Mouse (Mus musculus): Measurements from ENCODE around the gene Timm17b. TPM values are rescaled to one million over a fixed set of nuclear protein-coding genes. Genes with fewer than 3 reads are reported as not detected.

The Timm17b gene
- polyA plus RNA-seq (2016; fragmentation: Nextera tagmentation; extraction: Ambion mirVana) = 143 and 147 TPM in 2 replicates

GRCm38 (mm10) chrX:7898880-7899874 lies at the start of gene Timm17b, which contains the start of gene Pqbp1:
Gene Timm17b, plus strand, starts transcription at chrX:7899357.
Gene Pqbp1, minus strand, starts transcription at chrX:7899269.
- Histone ChIP-seq H3K27ac (peak within 1 kb of the TSS; percentile 42; the same call in 1 of the 2 replicates), H3K9ac (peak within 1 kb of the TSS; percentile 56), H3K27me3 (replicated peaks) (no peaks in the 10 kb centered on the region), H3K36me3 (peaks cover 10% of the 10 kb centered on the region; the same call in 1 of the 2 replicates), H3K4me3 (peak within 1 kb of the TSS; percentile 55), H3K4me1 (peaks cover 4% of the 10 kb centered on the region; the same call in 1 of the 2 replicates), H3K4me2 (replicated peaks) (peak within 1 kb of the TSS; percentile 64), H3K9me3 (no peaks in the 10 kb centered on the region)
- ATAC-seq (ENCODE audit: low FRiP score, low read depth) = peak; percentile 99
- 15% methylated on average over 62 of the region's 62 CpGs for WGBS

- Histone ChIP-seq H3K4me1 (no peaks in the 10 kb centered on the region), H3K27ac (no peak overlapping the region), H3K27me3 (replicated peaks) (no peaks in the 10 kb centered on the region), H3K9me3 (no peaks in the 10 kb centered on the region), H3K36me3 (no peaks in the 10 kb centered on the region; the same call in 1 of the 2 replicates), H3K9ac (no peak overlapping the region), H3K4me3 (no peak overlapping the region), H3K4me2 (replicated peaks) (no peak overlapping the region)
- WGBS = 59% methylated on average over 2 of the region's 2 CpGs
- no peak for ATAC-seq (ENCODE audit: low FRiP score, low read depth)
These were observed 44.6 kb upstream of the Timm17b start for GRCm38 (mm10) chrX:7854578-7854977.

DNA sequence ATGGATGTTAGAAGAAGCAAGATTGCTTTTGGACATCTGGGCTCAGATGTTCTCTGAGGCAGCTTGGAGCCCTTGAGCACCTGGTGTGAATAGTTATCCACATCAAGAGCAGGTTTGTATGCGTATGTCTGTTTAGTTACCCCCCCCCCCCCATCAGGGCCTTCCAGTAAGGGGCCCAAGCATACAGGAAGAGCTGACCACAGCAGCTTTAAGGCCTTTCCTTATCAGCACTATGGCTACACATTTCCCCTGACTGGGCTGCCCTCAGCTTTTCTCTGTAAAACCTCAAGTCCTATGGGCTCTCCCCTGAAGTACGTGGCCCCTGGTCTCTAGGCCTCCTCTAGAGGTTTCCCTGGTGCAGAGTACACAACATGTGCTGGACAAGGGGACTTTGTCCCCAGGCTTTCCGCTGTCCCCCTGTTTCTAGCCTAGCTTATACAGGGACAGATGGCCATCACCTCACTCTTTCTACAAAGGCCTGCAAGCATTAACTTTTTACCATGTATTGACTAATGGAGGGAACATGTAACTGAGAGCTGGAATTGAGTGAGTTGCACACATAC lies 39.9 kb upstream of the Timm17b start:
- Histone ChIP-seq H3K36me3 (no peaks in the 10 kb centered on the region; the same call in 1 of the 2 replicates), H3K9ac (no peak overlapping the region), H3K9me3 (no peaks in the 10 kb centered on the region), H3K4me3 (no peak overlapping the region), H3K27me3 (replicated peaks) (no peaks in the 10 kb centered on the region), H3K27ac (no peak overlapping the region), H3K4me1 (no peaks in the 10 kb centered on the region), H3K4me2 (replicated peaks) (no peak overlapping the region)
- WGBS = 96% methylated on average over 3 of the region's 3 CpGs
- no peak for ATAC-seq (ENCODE audit: low FRiP score, low read depth)

DNA sequence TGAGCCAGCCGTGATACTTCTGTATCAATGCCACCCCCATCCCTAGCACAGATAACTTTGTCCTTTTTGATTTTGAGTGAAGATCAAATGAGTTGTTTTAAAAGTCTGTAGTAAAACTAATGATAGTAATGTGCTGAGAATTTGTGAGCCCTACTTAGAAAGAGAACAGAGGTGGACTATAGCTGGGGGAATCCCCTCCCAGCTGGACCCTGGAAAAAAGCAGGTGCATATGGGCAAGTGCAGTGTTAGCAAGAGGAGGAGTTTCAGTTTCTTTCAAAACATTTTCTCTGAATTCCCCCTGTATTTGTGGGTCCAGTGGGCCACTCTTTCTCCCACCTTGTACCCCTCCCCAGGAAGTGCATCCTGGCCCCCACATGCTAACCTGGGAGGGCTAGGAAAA lies 36.0 kb upstream of the Timm17b start:
- H3K4me3 ChIP-seq = no peak overlapping the region
- no peaks in the 10 kb centered on the region for H3K4me1 ChIP-seq
- no peak for ATAC-seq (ENCODE audit: low FRiP score, low read depth)
- no peak overlapping the region for H3K9ac ChIP-seq
- no peak overlapping the region for H3K4me2 ChIP-seq (replicated peaks)
- WGBS = 87% methylated on average over 1 of the region's 1 CpGs
- no peak overlapping the region for H3K27ac ChIP-seq
- H3K27me3 ChIP-seq (replicated peaks) = no peaks in the 10 kb centered on the region
- peaks cover 8% of the 10 kb centered on the region for H3K36me3 ChIP-seq
- H3K9me3 ChIP-seq = no peaks in the 10 kb centered on the region

DNA sequence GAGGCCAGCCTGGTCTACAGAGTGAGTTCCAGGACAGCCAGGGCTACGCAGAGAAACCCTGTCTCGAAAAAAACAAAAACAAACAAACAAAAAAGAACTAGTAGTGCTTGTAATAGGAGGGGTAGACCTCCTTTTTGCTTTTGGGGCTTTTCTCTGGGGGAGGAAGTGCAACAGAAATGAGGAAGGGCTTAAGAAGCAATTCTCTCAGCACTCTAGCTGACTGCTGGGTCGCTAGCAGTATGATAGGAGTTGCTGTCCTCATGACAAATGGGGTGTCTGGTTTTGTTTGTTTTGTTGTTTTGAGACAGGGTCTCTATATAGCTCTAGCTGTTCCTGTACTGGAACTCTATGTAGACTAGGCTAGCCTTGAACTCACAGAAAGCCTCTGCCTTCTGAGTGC lies 34.6 kb upstream of the Timm17b start:
- H3K27ac ChIP-seq = no peak overlapping the region
- no peaks in the 10 kb centered on the region for H3K27me3 ChIP-seq (replicated peaks)
- H3K4me3 ChIP-seq = no peak overlapping the region
- no peaks in the 10 kb centered on the region for H3K9me3 ChIP-seq
- H3K4me2 ChIP-seq (replicated peaks) = no peak overlapping the region
- H3K4me1 ChIP-seq = no peaks in the 10 kb centered on the region
- H3K36me3 ChIP-seq = peaks cover 9% of the 10 kb centered on the region
- 80% methylated on average over 3 of the region's 3 CpGs for WGBS
- no peak overlapping the region for H3K9ac ChIP-seq
- ATAC-seq (ENCODE audit: low FRiP score, low read depth) = no peak

DNA sequence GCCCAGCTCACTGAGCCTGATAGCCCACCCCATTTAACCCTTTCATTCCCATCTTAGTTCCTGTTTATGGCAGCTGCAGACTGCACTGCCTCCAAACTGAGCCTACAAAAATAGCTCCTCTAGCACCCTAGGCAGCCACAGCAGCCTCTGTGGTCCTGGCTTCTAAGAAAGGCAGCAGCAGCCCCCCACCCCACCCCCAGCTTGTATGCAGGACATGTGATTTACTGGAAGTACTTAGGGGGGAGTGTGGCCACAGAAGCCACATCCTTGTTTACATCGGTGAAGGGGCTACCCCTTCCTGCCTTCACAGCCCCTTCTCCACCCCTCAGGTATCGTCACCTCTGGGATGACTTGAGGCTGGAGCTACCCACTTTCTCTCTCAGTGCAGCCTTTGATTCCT lies 33.8 kb upstream of the Timm17b start:
- Histone ChIP-seq H3K27ac (no peak overlapping the region), H3K9me3 (no peaks in the 10 kb centered on the region), H3K9ac (no peak overlapping the region), H3K4me1 (no peaks in the 10 kb centered on the region), H3K27me3 (replicated peaks) (no peaks in the 10 kb centered on the region), H3K4me2 (replicated peaks) (no peak overlapping the region), H3K36me3 (peaks cover 9% of the 10 kb centered on the region), H3K4me3 (no peak overlapping the region)
- ATAC-seq (ENCODE audit: low FRiP score, low read depth) = no peak
- 79% methylated on average over 2 of the region's 2 CpGs for WGBS

DNA sequence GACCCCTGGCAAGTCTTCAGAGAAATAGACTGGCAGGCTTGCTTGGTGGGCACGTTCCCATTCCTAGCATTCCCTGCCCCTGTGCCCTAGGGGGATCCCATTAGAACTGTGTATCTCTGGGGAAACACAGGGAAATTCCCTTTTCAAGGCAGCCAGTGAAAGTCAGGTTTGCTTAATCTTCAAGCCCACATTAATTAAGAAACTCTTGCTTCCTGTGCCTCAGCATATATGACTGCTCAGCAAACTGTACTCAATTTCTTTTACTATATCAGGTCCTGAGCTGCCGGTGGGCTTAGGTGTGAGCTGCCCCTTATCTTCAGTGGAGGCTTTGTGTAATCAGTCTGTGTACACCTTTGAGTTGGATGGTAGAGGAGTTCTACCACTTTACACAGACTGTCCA lies 33.4 kb upstream of the Timm17b start:
- WGBS = 73% methylated on average over 2 of the region's 2 CpGs
- H3K27ac ChIP-seq = no peak overlapping the region
- no peak overlapping the region for H3K9ac ChIP-seq
- no peak overlapping the region for H3K4me3 ChIP-seq
- no peaks in the 10 kb centered on the region for H3K9me3 ChIP-seq
- no peaks in the 10 kb centered on the region for H3K4me1 ChIP-seq
- no peaks in the 10 kb centered on the region for H3K27me3 ChIP-seq (replicated peaks)
- peaks cover 9% of the 10 kb centered on the region for H3K36me3 ChIP-seq
- no peak for ATAC-seq (ENCODE audit: low FRiP score, low read depth)
- H3K4me2 ChIP-seq (replicated peaks) = no peak overlapping the region

- WGBS = 94% methylated on average over 1 of the region's 1 CpGs
- Histone ChIP-seq H3K4me1 (no peaks in the 10 kb centered on the region), H3K9ac (no peak overlapping the region), H3K27me3 (replicated peaks) (no peaks in the 10 kb centered on the region), H3K36me3 (peaks cover 14% of the 10 kb centered on the region), H3K4me2 (replicated peaks) (no peak overlapping the region), H3K4me3 (no peak overlapping the region), H3K27ac (no peak overlapping the region), H3K9me3 (no peaks in the 10 kb centered on the region)
- ATAC-seq (ENCODE audit: low FRiP score, low read depth) = no peak
These were observed 32.0 kb upstream of the Timm17b start for GRCm38 (mm10) chrX:7867141-7867540.

DNA sequence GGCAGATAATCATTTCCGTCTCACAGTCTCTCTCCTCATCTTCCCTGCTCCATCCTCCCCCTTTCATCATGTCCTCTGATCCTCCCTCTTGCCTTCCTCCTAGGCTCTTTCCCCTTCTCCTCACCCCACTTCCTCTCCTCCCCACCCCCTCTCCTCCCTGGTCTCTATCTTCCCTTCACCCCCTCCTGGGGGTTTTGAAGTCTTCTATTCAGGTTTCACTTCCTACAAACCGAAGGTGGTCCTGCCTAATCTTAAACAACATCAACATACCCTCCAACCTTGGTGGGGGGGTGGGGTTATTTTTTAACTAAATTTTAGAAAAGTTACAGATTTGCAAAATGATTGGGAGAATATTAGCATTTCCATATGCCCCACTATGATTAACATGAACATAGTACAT lies 30.7 kb upstream of the Timm17b start:
- Histone ChIP-seq H3K4me3 (no peak overlapping the region), H3K4me1 (no peaks in the 10 kb centered on the region), H3K27me3 (replicated peaks) (no peaks in the 10 kb centered on the region), H3K9me3 (no peaks in the 10 kb centered on the region), H3K9ac (no peak overlapping the region), H3K27ac (no peak overlapping the region), H3K36me3 (peaks cover 18% of the 10 kb centered on the region), H3K4me2 (replicated peaks) (no peak overlapping the region)
- 48% methylated on average over 2 of the region's 2 CpGs for WGBS
- no peak for ATAC-seq (ENCODE audit: low FRiP score, low read depth)

DNA sequence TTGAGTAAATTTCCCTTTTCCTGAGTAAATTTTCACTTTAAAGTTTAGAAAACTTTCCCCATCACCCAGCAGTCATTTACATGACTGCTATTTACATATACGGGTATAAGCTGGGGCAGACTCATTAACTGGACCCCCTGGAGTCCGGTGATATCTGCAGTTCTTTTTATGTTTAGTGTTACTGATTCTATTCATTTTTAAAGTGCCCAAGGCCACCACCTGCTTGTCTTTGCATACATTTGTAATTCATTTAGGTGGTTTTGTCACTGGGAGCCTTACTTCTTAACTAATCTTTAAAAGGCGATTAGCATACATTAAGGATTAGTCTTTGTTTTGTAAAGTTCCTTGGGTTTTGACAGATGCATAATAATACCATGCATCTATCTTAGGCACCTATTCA lies 29.3 kb upstream of the Timm17b start:
- H3K27me3 ChIP-seq (replicated peaks) = no peaks in the 10 kb centered on the region
- no peaks in the 10 kb centered on the region for H3K9me3 ChIP-seq
- no peak for ATAC-seq (ENCODE audit: low FRiP score, low read depth)
- H3K4me3 ChIP-seq = no peak overlapping the region
- no peak overlapping the region for H3K9ac ChIP-seq
- H3K36me3 ChIP-seq = peaks cover 25% of the 10 kb centered on the region
- H3K4me2 ChIP-seq (replicated peaks) = no peak overlapping the region
- WGBS = 43% methylated on average over 3 of the region's 3 CpGs
- H3K4me1 ChIP-seq = no peaks in the 10 kb centered on the region
- no peak overlapping the region for H3K27ac ChIP-seq

GRCm38 (mm10) chrX:7878007-7878419 lies 21.1 kb upstream of the Timm17b start, which contains the start of gene Pim2:
Gene Pim2, plus strand, starts transcription at chrX:7878262.
- peaks cover 11% of the 10 kb centered on the region; the same call in 1 of the 2 replicates for H3K36me3 ChIP-seq
- H3K4me2 ChIP-seq (replicated peaks) = peak within 1 kb of the TSS; percentile 79
- 15% methylated on average over 38 of the region's 38 CpGs for WGBS
- H3K27ac ChIP-seq = no peak within 1 kb of the TSS
- H3K9ac ChIP-seq = peak within 1 kb of the TSS; percentile 47; the same call in 1 of the 2 replicates
- H3K4me1 ChIP-seq = 0 out of 2 replicates have a peak, but pooled peaks cover 7% of the 10 kb centered on the region
- no peaks in the 10 kb centered on the region for H3K9me3 ChIP-seq
- no peaks in the 10 kb centered on the region for H3K27me3 ChIP-seq (replicated peaks)
- H3K4me3 ChIP-seq = peak within 1 kb of the TSS; percentile 41
- peak; percentile 89 for ATAC-seq (ENCODE audit: low FRiP score, low read depth)

DNA sequence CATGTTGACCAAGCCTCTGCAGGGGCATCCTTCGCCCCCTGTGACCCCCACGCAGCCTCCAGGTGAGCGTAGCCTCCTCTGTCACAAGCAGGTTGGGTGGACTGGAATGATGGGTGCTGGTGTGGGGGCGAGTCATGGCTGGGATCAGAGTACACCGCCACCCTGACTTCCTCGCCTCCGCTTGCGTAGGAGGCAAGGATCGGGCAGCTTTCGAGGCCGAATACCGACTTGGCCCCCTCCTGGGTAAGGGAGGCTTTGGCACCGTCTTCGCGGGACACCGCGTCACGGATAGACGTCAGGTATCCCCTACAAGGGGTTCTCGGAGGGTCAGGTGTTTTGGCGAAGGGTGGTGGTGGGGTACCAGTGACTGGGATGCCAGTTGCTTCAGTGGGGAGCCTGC lies 20.7 kb upstream of the Timm17b start:
- no peak overlapping the region for H3K27ac ChIP-seq
- H3K9ac ChIP-seq = peak overlapping the region; percentile 47; the same call in 1 of the 2 replicates
- 0 out of 2 replicates have a peak, but pooled peaks cover 7% of the 10 kb centered on the region for H3K4me1 ChIP-seq
- WGBS = 15% methylated on average over 21 of the region's 21 CpGs
- peak; percentile 22 for ATAC-seq (ENCODE audit: low FRiP score, low read depth)
- H3K9me3 ChIP-seq = no peaks in the 10 kb centered on the region
- peaks cover 7% of the 10 kb centered on the region; the same call in 1 of the 2 replicates for H3K36me3 ChIP-seq
- peak overlapping the region; percentile 41 for H3K4me3 ChIP-seq
- peak overlapping the region; percentile 79 for H3K4me2 ChIP-seq (replicated peaks)
- H3K27me3 ChIP-seq (replicated peaks) = no peaks in the 10 kb centered on the region

All from neural tube, embryonic 12.5 days (tissue).